Mouse (Mus musculus) frontal cortex, postnatal 36 days (tissue): ENCODE results near the gene Traf3ip1.
A peak's percentile ranks its signal among the peaks of the same experiment; 100 is the strongest.
"Not testable (repeated sequence)": the region's sequence is repeated elsewhere in the genome, so short reads cannot be mapped to it uniquely, and the experiment has no call there.

ENCODE experiments used
- DNase-seq, 2 experiments: peaks; one replicate each; pipeline ENCODE4 v3.0.0; 2022; ENCODE audit warnings: low spot score in 2 of 2

Gene Traf3ip1

GRCm38 (mm10) chr1:91465244-91465643 is 29.2 kb upstream of the Traf3ip1 start:
- no peak for DNase-seq

GRCm38 (mm10) chr1:91466186-91466585 is 28.3 kb upstream of the Traf3ip1 start:
- no peak for DNase-seq

GRCm38 (mm10) chr1:91469888-91470419 is 24.5 kb upstream of the Traf3ip1 start:
- DNase-seq = no peak

GRCm38 (mm10) chr1:91478145-91478544 is 16.3 kb upstream of the Traf3ip1 start:
- DNase-seq = not testable (repeated sequence)

- no peak for DNase-seq
Measured at GRCm38 (mm10) chr1:91478958-91479357, 15.5 kb upstream of the Traf3ip1 start.

- DNase-seq = no peak
Measured at GRCm38 (mm10) chr1:91482616-91483211, 11.7 kb upstream of the Traf3ip1 start.

- DNase-seq = peak; percentile 79
Measured at GRCm38 (mm10) chr1:91483304-91484010, 11.0 kb upstream of the Traf3ip1 start.

- no peak for DNase-seq
Measured at GRCm38 (mm10) chr1:91484011-91484346, 10.5 kb upstream of the Traf3ip1 start.

GRCm38 (mm10) chr1:91485422-91485821 is 9.0 kb upstream of the Traf3ip1 start:
- no peak for DNase-seq

GRCm38 (mm10) chr1:91486165-91486564 is 8.3 kb upstream of the Traf3ip1 start:
- DNase-seq = no peak

- no peak for DNase-seq
Measured at GRCm38 (mm10) chr1:91490322-91490721, 4.1 kb upstream of the Traf3ip1 start.

GRCm38 (mm10) chr1:91492740-91493139 is 1.7 kb upstream of the Traf3ip1 start:
- DNase-seq = no peak

- DNase-seq = no peak
Measured at GRCm38 (mm10) chr1:91493938-91494337, 509 bp upstream of the Traf3ip1 start.

GRCm38 (mm10) chr1:91495321-91495720 is 874 bp downstream of the Traf3ip1 start:
- no peak for DNase-seq

- DNase-seq = no peak
Measured at GRCm38 (mm10) chr1:91498579-91498978, 4.1 kb downstream of the Traf3ip1 start.

- no peak for DNase-seq
Measured at GRCm38 (mm10) chr1:91504615-91505014, 10.2 kb downstream of the Traf3ip1 start.

GRCm38 (mm10) chr1:91514916-91515315 is 20.5 kb downstream of the Traf3ip1 start:
- DNase-seq = no peak

GRCm38 (mm10) chr1:91515642-91516041 is 21.2 kb downstream of the Traf3ip1 start:
- DNase-seq = no peak

GRCm38 (mm10) chr1:91523759-91524158 is 29.3 kb downstream of the Traf3ip1 start:
- peak; percentile 47 to 67 for DNase-seq

GRCm38 (mm10) chr1:91525838-91526237 is 31.4 kb downstream of the Traf3ip1 start:
- DNase-seq = no peak

- DNase-seq = no peak
Measured at GRCm38 (mm10) chr1:91530166-91530565, 35.7 kb downstream of the Traf3ip1 start.

GRCm38 (mm10) chr1:91532243-91532642 is 37.8 kb downstream of the Traf3ip1 start:
- no peak for DNase-seq

- no peak for DNase-seq
Measured at GRCm38 (mm10) chr1:91532892-91533291, 38.4 kb downstream of the Traf3ip1 start.
